Mouse (Mus musculus) kidney, embryonic 14.5 days (tissue): ENCODE measurements around the gene Adora1. TPM values are rescaled to one million over a fixed set of nuclear protein-coding genes. Genes with fewer than 3 reads are reported as not detected.

Experiments used
- ATAC-seq: fragments of 200-750 bp; cut with Nextera tagmentation; 2 replicates; pipeline ENCODE4 v1.8.0; 2017; ENCODE audit warnings: moderate number of reproducible peaks, mild to moderate bottlenecking, moderate TSS enrichment, moderate library complexity; ENCODE audit not compliant: low FRiP score, low TSS enrichment
- H3K27ac ChIP-seq: fragments of 300-500 bp; sonication (generic); 2 replicates; pipeline ENCODE4 v1.5.1; 2014; ENCODE audit warnings: low read depth, mild to moderate bottlenecking, low read length, moderate library complexity, mixed read lengths
- H3K27me3 ChIP-seq: fragments of 300-500 bp; sonication (generic); 2 replicates; pipeline ENCODE4 v1.6.1; 2014; ENCODE audit warnings: mild to moderate bottlenecking, low read length; ENCODE audit not compliant: control insufficient read depth, insufficient read depth
- H3K36me3 ChIP-seq: fragments of 300-500 bp; sonication (generic); 2 replicates; pipeline ENCODE4 v1.6.1; 2014; ENCODE audit warnings: low read length, mixed read lengths; ENCODE audit not compliant: control insufficient read depth, insufficient read depth
- H3K4me1 ChIP-seq: fragments of 300-500 bp; sonication (generic); 2 replicates; pipeline ENCODE4 v1.6.1; 2014; ENCODE audit warnings: low read length, mixed read lengths; ENCODE audit not compliant: control insufficient read depth, insufficient read depth
- H3K4me2 ChIP-seq: fragments of 300-500 bp; sonication (generic); replicated peaks from 2 replicates; pipeline ENCODE4 v1.6.1; 2014; ENCODE audit warnings: low read depth, mild to moderate bottlenecking, low read length
- H3K4me3 ChIP-seq: fragments of 300-500 bp; sonication (generic); 2 replicates; pipeline ENCODE4 v1.5.1; 2014; ENCODE audit warnings: mild to moderate bottlenecking, low read length
- H3K9ac ChIP-seq: fragments of 300-500 bp; sonication (generic); 2 replicates; pipeline ENCODE4 v1.6.1; 2014; ENCODE audit warnings: low read depth, mild to moderate bottlenecking, low read length, moderate library complexity
- H3K9me3 ChIP-seq: fragments of 300-500 bp; sonication (generic); 2 replicates; pipeline ENCODE4 v1.6.1; 2016; ENCODE audit warnings: low read length; ENCODE audit not compliant: control insufficient read depth
- WGBS: fragments of 180-500 bp; shearing (Covaris S2); extraction: QIAGEN DNeasy Blood & Tissue Kit; methylation state at CpG from one replicate; pipeline ENCODE4 v1.1.7; 2014; 5-methylcytosine and 5-hydroxymethylcytosine counted together
- polyA plus RNA-seq: library from polyadenylated mRNA; unstranded; fragments of >200 nt; fragmentation: Nextera tagmentation; extraction: Ambion mirVana; gene quantifications from 2 replicates; pipeline ENCODE4 v1.2.1, GENCODE M21; 2014

Gene Adora1
- polyA plus RNA-seq, 1 experiment from 2014 or later = 3.2 TPM

GRCm38 (mm10) chr1:134204230-134204629 is 31.0 kb downstream of the Adora1 start:
- no peak for ATAC-seq
- no peak overlapping the region for H3K4me2 ChIP-seq
- H3K4me1 ChIP-seq = no peaks in the 10 kb centered on the region
- WGBS = 94% methylated on average over 13 of the region's 13 CpGs
- H3K27me3 ChIP-seq = no peaks in the 10 kb centered on the region
- no peak overlapping the region for H3K27ac ChIP-seq
- H3K4me3 ChIP-seq = no peak overlapping the region
- no peaks in the 10 kb centered on the region for H3K9me3 ChIP-seq
- no peaks in the 10 kb centered on the region for H3K36me3 ChIP-seq
- no peak overlapping the region for H3K9ac ChIP-seq

DNA sequence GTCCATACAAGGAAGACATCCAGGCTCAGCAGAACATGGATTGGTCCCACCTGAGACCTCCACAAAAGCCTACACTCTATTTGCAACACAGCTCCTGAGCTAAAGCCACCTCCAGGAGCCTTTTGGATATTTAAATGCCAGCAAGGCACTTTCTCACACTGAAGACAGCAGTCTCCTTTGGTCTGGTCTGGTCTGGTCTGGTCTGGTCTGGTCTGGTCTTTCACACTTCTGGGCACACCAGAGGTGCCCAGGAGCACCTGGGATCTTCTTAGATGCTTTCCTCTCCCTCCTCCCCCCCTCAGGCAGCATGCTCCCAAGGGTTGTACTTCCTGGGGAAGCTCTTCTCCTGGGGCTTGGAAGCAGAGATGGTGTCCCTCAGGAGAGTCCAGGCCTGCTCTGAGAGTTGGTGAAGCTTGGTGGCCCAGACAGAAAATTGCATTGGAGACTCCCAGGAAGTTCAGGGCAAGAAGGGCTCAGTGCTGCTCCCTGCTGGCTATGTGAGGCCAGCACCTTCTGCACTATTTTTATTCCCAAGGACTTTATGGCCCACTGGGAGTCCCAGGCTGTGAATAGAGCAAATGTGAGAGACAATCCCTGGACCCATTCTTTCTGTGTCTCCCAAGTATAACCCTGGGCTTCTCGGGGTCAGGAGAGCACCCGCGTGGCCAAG is 33.3 kb downstream of the Adora1 start:
- no peak for ATAC-seq

GRCm38 (mm10) chr1:134200998-134201686 is 34.1 kb downstream of the Adora1 start:
- no peaks in the 10 kb centered on the region for H3K27me3 ChIP-seq
- H3K27ac ChIP-seq = no peak overlapping the region
- WGBS = 90% methylated on average over 6 of the region's 6 CpGs
- no peak for ATAC-seq
- peaks cover 1% of the 10 kb centered on the region; the same call in 1 of the 2 replicates for H3K4me1 ChIP-seq
- no peaks in the 10 kb centered on the region for H3K9me3 ChIP-seq
- no peaks in the 10 kb centered on the region for H3K36me3 ChIP-seq
- H3K9ac ChIP-seq = no peak overlapping the region
- H3K4me3 ChIP-seq = no peak overlapping the region
- no peak overlapping the region for H3K4me2 ChIP-seq

More for the DNA sequence above, 33.3 kb downstream of the Adora1 start:
- Histone ChIP-seq H3K9me3 (no peaks in the 10 kb centered on the region), H3K27me3 (no peaks in the 10 kb centered on the region), H3K4me3 (no peak overlapping the region), H3K9ac (no peak overlapping the region), H3K27ac (no peak overlapping the region), H3K4me2 (no peak overlapping the region), H3K4me1 (no peaks in the 10 kb centered on the region), H3K36me3 (no peaks in the 10 kb centered on the region)
- WGBS = 51% methylated on average over 3 of the region's 3 CpGs

DNA sequence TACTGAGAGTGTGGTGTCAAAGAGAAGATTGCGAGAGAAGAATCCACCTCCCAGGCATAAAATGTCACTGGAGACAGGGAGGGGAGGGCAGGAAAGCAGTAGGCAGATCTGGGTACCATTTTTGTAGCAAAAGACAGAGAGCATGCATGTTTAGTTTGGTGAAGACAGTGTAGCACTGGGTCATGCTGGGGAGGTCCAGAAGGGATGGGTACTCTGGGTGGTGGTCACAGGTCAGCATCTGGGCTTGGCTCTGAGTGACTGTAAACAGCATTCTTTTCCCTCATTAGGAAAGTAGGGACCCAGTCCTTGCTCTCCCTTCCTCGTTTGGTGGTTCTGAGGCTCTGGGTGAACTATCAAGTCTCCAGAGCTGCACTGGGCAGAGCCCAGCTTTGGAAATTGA is 34.8 kb downstream of the Adora1 start:
- 61% methylated on average over 2 of the region's 2 CpGs for WGBS
- Histone ChIP-seq H3K9me3 (no peaks in the 10 kb centered on the region), H3K27ac (no peak overlapping the region), H3K4me2 (no peak overlapping the region), H3K27me3 (no peaks in the 10 kb centered on the region), H3K4me1 (peaks cover 8% of the 10 kb centered on the region), H3K9ac (no peak overlapping the region), H3K4me3 (no peak overlapping the region), H3K36me3 (no peaks in the 10 kb centered on the region)
- ATAC-seq = no peak

- H3K27ac ChIP-seq = no peak overlapping the region
- 80% methylated on average over 12 of the region's 12 CpGs for WGBS
Observed at GRCm38 (mm10) chr1:134198197-134198995, 36.8 kb downstream of the Adora1 start.

GRCm38 (mm10) chr1:134197325-134197982 is 37.8 kb downstream of the Adora1 start:
- Histone ChIP-seq H3K27me3 (no peaks in the 10 kb centered on the region; the same call in 1 of the 2 replicates), H3K4me1 (peaks cover 32% of the 10 kb centered on the region), H3K9ac (no peak overlapping the region), H3K27ac (no peak overlapping the region), H3K4me2 (no peak overlapping the region), H3K36me3 (no peaks in the 10 kb centered on the region), H3K9me3 (no peaks in the 10 kb centered on the region), H3K4me3 (no peak overlapping the region)
- no peak for ATAC-seq
- 85% methylated on average over 15 of the region's 15 CpGs for WGBS

More at GRCm38 (mm10) chr1:134198197-134198995, 36.8 kb downstream of the Adora1 start:
- Histone ChIP-seq H3K27me3 (no peaks in the 10 kb centered on the region), H3K9ac (no peak overlapping the region), H3K4me3 (no peak overlapping the region), H3K4me1 (peaks cover 27% of the 10 kb centered on the region), H3K9me3 (no peaks in the 10 kb centered on the region), H3K4me2 (no peak overlapping the region), H3K36me3 (no peaks in the 10 kb centered on the region)
- no peak for ATAC-seq

DNA sequence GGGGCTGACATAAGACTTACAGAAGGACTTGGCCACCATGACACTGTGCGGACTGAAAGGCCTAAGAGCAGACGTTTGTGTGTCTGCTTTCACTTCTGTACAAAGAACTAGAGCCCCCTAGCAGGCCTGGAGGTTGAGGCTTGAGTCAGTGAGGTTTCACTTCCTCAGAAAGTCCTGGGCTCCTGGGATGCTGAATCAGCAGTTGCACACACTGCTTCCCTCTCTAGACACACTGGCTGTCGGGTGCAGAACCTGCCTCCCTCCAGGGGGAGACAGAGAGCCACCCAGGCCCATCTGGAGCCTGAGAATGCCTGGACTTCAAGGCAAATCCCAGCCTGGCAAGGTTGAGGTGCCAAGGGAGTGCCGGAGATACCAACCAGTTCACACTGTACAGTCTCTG is 38.8 kb downstream of the Adora1 start:
- ATAC-seq = no peak
- Histone ChIP-seq H3K9ac (no peak overlapping the region), H3K36me3 (no peaks in the 10 kb centered on the region), H3K4me2 (no peak overlapping the region), H3K27ac (no peak overlapping the region), H3K27me3 (no peaks in the 10 kb centered on the region; the same call in 1 of the 2 replicates), H3K9me3 (no peaks in the 10 kb centered on the region), H3K4me1 (peaks cover 32% of the 10 kb centered on the region), H3K4me3 (no peak overlapping the region)
- 74% methylated on average over 4 of the region's 4 CpGs for WGBS

DNA sequence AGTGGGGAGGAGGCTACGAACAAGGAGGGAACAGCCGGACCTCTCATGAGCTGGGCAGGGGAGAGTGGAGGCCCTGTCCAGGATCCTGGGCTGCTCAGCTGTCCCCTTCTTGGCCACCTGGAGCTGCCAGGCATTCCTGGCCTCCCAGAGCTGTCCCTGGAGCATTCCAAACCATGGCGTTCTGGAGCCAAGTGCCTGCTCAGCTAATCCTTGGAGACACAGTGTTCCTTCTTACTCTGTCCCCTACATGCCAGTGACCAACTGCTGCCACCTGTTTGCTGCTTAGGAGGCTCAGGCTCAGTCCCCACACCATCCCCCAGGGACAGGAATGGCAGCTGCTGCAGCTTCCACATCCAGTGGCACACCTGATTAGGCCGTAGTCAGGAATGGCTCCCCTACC is 39.3 kb downstream of the Adora1 start:
- no peak overlapping the region for H3K9ac ChIP-seq
- ATAC-seq = peak; percentile 21; the same call in 1 of the 2 replicates
- H3K4me3 ChIP-seq = no peak overlapping the region
- 38% methylated on average over 4 of the region's 4 CpGs for WGBS
- no peak overlapping the region for H3K4me2 ChIP-seq
- no peaks in the 10 kb centered on the region; the same call in 1 of the 2 replicates for H3K27me3 ChIP-seq
- H3K36me3 ChIP-seq = no peaks in the 10 kb centered on the region
- no peak overlapping the region for H3K27ac ChIP-seq
- peaks cover 32% of the 10 kb centered on the region for H3K4me1 ChIP-seq
- no peaks in the 10 kb centered on the region for H3K9me3 ChIP-seq
